Mouse (Mus musculus) brain, embryonic 14.5 days (tissue): Measurements from ENCODE around the gene Pik3ap1.

Source experiments
- CTCF ChIP-seq: fragments of 200-500 bp; IDR thresholded peaks from 2 replicates; pipeline ENCODE4 v1.5.1; 2012; ENCODE audit warnings: inconsistent platforms, mild to moderate bottlenecking, moderate library complexity, borderline replicate concordance; ENCODE audit not compliant: insufficient read depth, insufficient read length; ENCODE audit errors: extremely low read depth
- POLR2A ChIP-seq: fragments of 200-500 bp; IDR thresholded peaks from 2 replicates; pipeline ENCODE4 v1.6.1; 2012; ENCODE audit warnings: mild to moderate bottlenecking, inconsistent platforms, borderline replicate concordance; ENCODE audit not compliant: poor library complexity, insufficient read depth, insufficient read length, severe bottlenecking; ENCODE audit errors: extremely low read depth

DNA sequence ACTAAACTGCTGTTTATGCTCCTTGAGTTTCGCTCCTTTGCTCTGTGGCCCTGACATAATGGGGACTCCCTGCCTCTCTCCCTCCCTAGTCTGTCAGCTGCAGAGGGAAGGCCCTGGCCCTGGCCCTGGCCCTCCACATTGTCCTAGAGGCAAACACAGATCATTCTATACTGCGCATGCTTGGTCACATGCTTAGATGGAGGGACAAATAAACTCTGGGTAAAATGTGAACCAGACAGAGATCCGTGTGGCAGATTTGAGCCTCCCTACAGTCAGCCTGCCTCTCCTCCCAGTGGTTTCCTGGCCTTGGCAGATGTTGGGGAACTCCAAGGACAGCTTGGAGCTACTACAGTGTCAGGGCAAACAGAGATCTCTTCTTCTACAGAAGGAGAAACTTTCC, 81.0 kb downstream of the Pik3ap1 start:
- no peak for TF ChIP-seq POLR2A
- no peak for TF ChIP-seq CTCF
